ENCODE assay signal across 26 mouse cellular contexts in the genomic region with DNA sequence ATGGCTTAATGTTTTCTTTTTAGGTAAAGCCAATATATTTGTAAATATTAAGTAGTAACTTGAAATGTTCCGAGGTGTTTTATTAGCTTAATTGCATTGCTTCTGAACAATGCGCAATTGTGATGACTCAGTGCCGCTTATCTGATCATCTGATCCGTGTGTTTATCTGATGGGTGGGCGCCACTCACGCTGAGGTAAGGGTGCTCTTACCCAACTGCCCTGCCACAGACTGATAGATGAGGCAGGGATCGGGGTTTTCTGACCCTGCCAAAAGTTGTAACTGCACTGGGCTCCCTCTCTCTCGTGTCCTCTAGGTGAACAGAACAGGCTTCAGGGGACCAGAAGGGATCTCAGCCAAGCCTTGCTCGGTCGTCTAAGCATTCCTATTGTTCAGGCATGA. TPM values are rescaled to one million over a fixed set of nuclear protein-coding genes. Genes with fewer than 3 reads are reported as not detected.
DNase-seq lines count a peak whose midpoint lies in the region; ATAC-seq and TF ChIP-seq lines count a peak whose summit lies in the region.
"Had no signal": no experiment of that assay in that cellular context is flagged by ENCODE, and none has a peak within 500 bp of the region (broad histone marks: within the 10 kb centered on the region; RNA-seq: fewer than 3 reads in every experiment).

No protein-coding gene starts in this region.

- no peak overlapping the region for H3K4me3 ChIP-seq in G1E (ENCODE audit: low read depth, low read length)
- H3K4me3 ChIP-seq: gastrocnemius, adult 2 months; heart, embryonic 10.5 days; heart, embryonic 13.5 days; hindbrain, embryonic 12.5 days; hindbrain, embryonic 15.5 days had no signal

- no peaks in the 10 kb centered on the region for H3K9me3 ChIP-seq in G1E (replicated peaks)
- H3K9me3 ChIP-seq: heart, embryonic 10.5 days; heart, embryonic 13.5 days; hindbrain, embryonic 12.5 days; hindbrain, embryonic 15.5 days had no signal

- H3K4me1 ChIP-seq in G1E (ENCODE audit: insufficient read depth, low read depth, low read length), result peaks cover 6% of the 10 kb centered on the region; the same call in 1 of the 2 replicates

- intact Hi-C loops in gastrocnemius, postnatal 36 days (cut with DNase I), result no loop called here

- DNase-seq in G1E (ENCODE audit: low spot score), result no peak
- DNase-seq in fat pad, adult 2 months (ENCODE audit: extremely low read depth, low read depth, low spot score), result peak; percentile 80
- no peak for DNase-seq in heart, adult 8-10 months (ENCODE audit: low spot score)
- no peak for DNase-seq in gastrocnemius, postnatal 10 days
- DNase-seq in gastrocnemius, postnatal 36 days, result no peak
- DNase-seq: adrenal gland, adult 8-10 months; adrenal gland, postnatal 25 days; cerebellum, adult 11-12 months; cerebellum, adult 9-10 months; cerebellum, postnatal 14 days; forebrain, postnatal 0 days; gastrocnemius, adult 2 months; gastrocnemius, postnatal 25 days; heart, adult 18-20 months; heart, postnatal 14 days; heart, postnatal 4 days had no signal

- peaks cover 11% of the 10 kb centered on the region for H3K36me3 ChIP-seq in G1E (replicated peaks)
- H3K36me3 ChIP-seq: heart, embryonic 10.5 days; hindbrain, embryonic 12.5 days; hindbrain, embryonic 15.5 days had no signal

- peak; percentile 22; the same call in 1 of the 2 replicates for ATAC-seq in G1E (ENCODE audit: extremely low read depth, insufficient number of reproducible peaks, low FRiP score, poor library complexity, severe bottlenecking)
- peak; percentile 75 for ATAC-seq in megakaryocyte, adult 5-6 weeks (ENCODE audit: poor library complexity, severe bottlenecking)
- ATAC-seq: activated CD4-positive, CD25-positive, alpha-beta regulatory T cell, adult 4 months; forebrain, embryonic 14.5 days; forebrain, postnatal 0 days; intestine, postnatal 0 days had no signal

- no peak for TF ChIP-seq CTCF in G1E (IDR thresholded peaks at IDR 0.05; ENCODE audit: low read depth, low read length)

- no peaks in the 10 kb centered on the region for H3K27me3 ChIP-seq in G1E (ENCODE audit: insufficient read depth, low read length)
- H3K27me3 ChIP-seq: CH12.LX; heart, embryonic 13.5 days; hindbrain, embryonic 12.5 days; hindbrain, embryonic 15.5 days had no signal

RNA-seq across cellular contexts. Expression of a gene that starts 15.8 kb away (rescaled TPM):
- 11.9 and 14.0 TPM in 2 replicates for total RNA-seq in G1E (2014; fragmentation: Nextera tagmentation)
- total RNA-seq in G1E (2017), result 14.7 and 17.0 TPM in 2 replicates
- polyA plus RNA-seq in G1E (2012), result 2.5 and 3.1 TPM in 2 replicates
- 10.3 and 12.2 TPM in 2 replicates for total RNA-seq in megakaryocyte, adult 5-6 weeks (2015)
- total RNA-seq in megakaryocyte, adult 5-6 weeks (2017), result 17.7 and 20.7 TPM in 2 replicates
- 10 to 100 TPM; 12.8 to 16.1 (median 14.4) TPM for total RNA-seq in heart, adult 8-10 months (2022)
- 10 to 100 TPM in 1 of 2 experiments, 1 to 10 TPM in 1; 8.9 to 13.2 TPM for total RNA-seq in gastrocnemius, postnatal 10 days (2021)
- total RNA-seq in gastrocnemius, postnatal 36 days (2021), result 1 to 10 TPM; 6.6 to 6.7 TPM

RNA-seq across cellular contexts. Expression of a gene that starts 26.4 kb away (rescaled TPM):
- total RNA-seq in G1E (2014; fragmentation: Nextera tagmentation) (77.0 and 96.8 TPM in 2 replicates), G1E (2017) (53.4 and 69.7 TPM in 2 replicates)
- polyA plus RNA-seq in G1E (2012), result 76.1 and 79.6 TPM in 2 replicates
- 74.1 and 86.4 TPM in 2 replicates for total RNA-seq in megakaryocyte, adult 5-6 weeks (2015)
- total RNA-seq in megakaryocyte, adult 5-6 weeks (2017), result 56.8 and 60.0 TPM in 2 replicates
- 10 to 100 TPM; 17.8 to 25.6 (median 21.5) TPM for total RNA-seq in heart, adult 8-10 months (2022)
- 10 to 100 TPM; 24.2 to 27.1 TPM for total RNA-seq in gastrocnemius, postnatal 10 days (2021)
- total RNA-seq in gastrocnemius, postnatal 36 days (2021), result 10 to 100 TPM; 20.5 to 23.6 TPM

RNA-seq across cellular contexts. Expression of a gene that starts 53.0 kb away (rescaled TPM):
- total RNA-seq in G1E (2014; fragmentation: Nextera tagmentation) (not detected in 2 replicates), G1E (2017) (not detected in 2 replicates)
- not detected in 2 replicates for polyA plus RNA-seq in G1E (2012)
- 14.6 and 57.2 TPM in 2 replicates for total RNA-seq in megakaryocyte, adult 5-6 weeks (2015)
- 9.2 and 29.6 TPM in 2 replicates for total RNA-seq in megakaryocyte, adult 5-6 weeks (2017)
- under 1 TPM in 3 of 4 experiments, not detected in 1; 0.22 to 0.63 (median 0.37) TPM for total RNA-seq in heart, adult 8-10 months (2022)
- total RNA-seq in gastrocnemius, postnatal 10 days (2021), result under 1 TPM in 1 of 2 experiments, not detected in 1; 0.23 TPM
- under 1 TPM; 0.30 to 0.33 TPM for total RNA-seq in gastrocnemius, postnatal 36 days (2021)
- polyA plus RNA-seq: heart, embryonic 10.5 days; intestine, embryonic 14.5 days; intestine, postnatal 0 days had no signal

Comparison
In these comparisons a context has a peak if more than half of its experiments do, and no peak if none do; other contexts are left out.
1. RNA of a gene that starts 53.0 kb away (total RNA-seq): 9.2 to 57.2 TPM in megakaryocyte, adult 5-6 weeks; 0.22 to 0.63 TPM in heart, adult 8-10 months, 0.30 to 0.33 TPM in gastrocnemius, postnatal 36 days, 0.23 TPM in gastrocnemius, postnatal 10 days and not detected in G1E; every median in the first group is over 4 times any median in the second.